Mouse (Mus musculus) adrenal gland, adult 2 months (tissue): ENCODE measurements around the gene Cinp. TPM values are rescaled to one million over a fixed set of nuclear protein-coding genes. Genes with fewer than 3 reads are reported as not detected.
A peak's percentile ranks its signal among the peaks of the same experiment; 100 is the strongest.

Experiments used
- DNase-seq: peaks from one replicate; pipeline ENCODE4 v3.0.0; 2021
- long read RNA-seq: library from polyadenylated mRNA; stranded (forward); transcript quantifications from one replicate; pipeline ENCODE4 v2.0.0, GENCODE M21; 2021
- polyA plus RNA-seq: library from polyadenylated mRNA; depleted of rRNA; stranded (reverse); fragments of >200 nt; gene quantifications from 2 replicates; pipeline ENCODE4 v1.2.3, GENCODE M21; 2012; rRNA removed
- total RNA-seq, 2 experiments: library from RNA; stranded (reverse); gene quantifications; 2 replicates each; pipeline ENCODE4 v1.2.3; 2021

The Cinp gene
- total RNA-seq = 10 to 100 TPM; 41.0 to 41.9 TPM
- polyA plus RNA-seq = 51.2 and 52.8 TPM in 2 replicates
- long read RNA-seq, transcript Cinp-201 (5 exons, 2,029 nt) = major isoform, 13 of 27 reads
- long read RNA-seq, partial matches to known transcripts = 2 of 27 reads
- long read RNA-seq, other reads (novel, unspliced or antisense) = 7 of 27 reads

GRCm38 (mm10) chr12:110889036-110890020 is at the start of gene Cinp, which contains the start of gene Tecpr2:
Gene Cinp, minus strand, starts transcription at chr12:110889145.
Gene Tecpr2, plus strand, starts transcription at chr12:110889264.
- peak; percentile 98 for DNase-seq

- DNase-seq = peak; percentile 67
These were observed 48.6 kb upstream of the Cinp start for GRCm38 (mm10) chr12:110937496-110937895.

- DNase-seq = peak; percentile 91
These were observed 47.2 kb upstream of the Cinp start for GRCm38 (mm10) chr12:110935983-110936620.

- no peak for DNase-seq
These were observed 43.9 kb upstream of the Cinp start for GRCm38 (mm10) chr12:110932820-110933219.

GRCm38 (mm10) chr12:110921572-110921971 is 32.6 kb upstream of the Cinp start:
- no peak for DNase-seq

- no peak for DNase-seq
These were observed 31.3 kb upstream of the Cinp start for GRCm38 (mm10) chr12:110920254-110920653.

GRCm38 (mm10) chr12:110915761-110916160 is 26.8 kb upstream of the Cinp start:
- DNase-seq = peak; percentile 71

GRCm38 (mm10) chr12:110909962-110910361 is 21.0 kb upstream of the Cinp start:
- DNase-seq = no peak

GRCm38 (mm10) chr12:110907845-110908244 is 18.9 kb upstream of the Cinp start:
- no peak for DNase-seq

- no peak for DNase-seq
These were observed 14.6 kb upstream of the Cinp start for GRCm38 (mm10) chr12:110903536-110903935.

GRCm38 (mm10) chr12:110902106-110902505 is 13.2 kb upstream of the Cinp start:
- DNase-seq = no peak

GRCm38 (mm10) chr12:110891887-110892286 is 2.9 kb upstream of the Cinp start:
- DNase-seq = no peak

- peak; percentile 14 for DNase-seq
These were observed 339 bp downstream of the Cinp start for GRCm38 (mm10) chr12:110888606-110889005.

- no peak for DNase-seq
These were observed 839 bp downstream of the Cinp start for GRCm38 (mm10) chr12:110888106-110888505.

GRCm38 (mm10) chr12:110885251-110885650 is 3.7 kb downstream of the Cinp start:
- no peak for DNase-seq

GRCm38 (mm10) chr12:110882291-110882690 is 6.7 kb downstream of the Cinp start:
- no peak for DNase-seq

- peak; percentile 20 for DNase-seq
These were observed 13.6 kb downstream of the Cinp start for GRCm38 (mm10) chr12:110875351-110875750.

- DNase-seq = no peak
These were observed 17.7 kb downstream of the Cinp start for GRCm38 (mm10) chr12:110871247-110871646.

GRCm38 (mm10) chr12:110870107-110870506 is 18.8 kb downstream of the Cinp start:
- DNase-seq = no peak

GRCm38 (mm10) chr12:110865989-110866388 is 23.0 kb downstream of the Cinp start:
- DNase-seq = no peak

- DNase-seq = no peak
These were observed 23.4 kb downstream of the Cinp start for GRCm38 (mm10) chr12:110865571-110865970.

GRCm38 (mm10) chr12:110864008-110864407 is 24.9 kb downstream of the Cinp start:
- no peak for DNase-seq

- DNase-seq = no peak
These were observed 27.7 kb downstream of the Cinp start for GRCm38 (mm10) chr12:110861256-110861655.
